Mouse (Mus musculus) spleen, adult 12 weeks (tissue): ENCODE measurements around the gene Clec4d.
"Not testable (repeated sequence)": the region's sequence is repeated elsewhere in the genome, so short reads cannot be mapped to it uniquely, and the experiment has no call there.

Source experiments
- DNase-seq: peaks from one replicate; pipeline ENCODE4 v3.0.0; 2022; ENCODE audit warnings: low spot score

Clec4d gene

GRCm38 (mm10) chr6:123261555-123262161 lies at the start of gene Clec4d:
Gene Clec4d (plus strand): TSS chr6:123262111.
- DNase-seq: no peak

- DNase-seq: no peak
Observed at GRCm38 (mm10) chr6:123227519-123228166, 34.3 kb upstream of the Clec4d start.

- no peak for DNase-seq
Observed at GRCm38 (mm10) chr6:123229644-123230043, 32.3 kb upstream of the Clec4d start, which contains the start of gene Clec4n. Gene Clec4n (plus strand): TSS chr6:123229843.

- no peak for DNase-seq
Observed at GRCm38 (mm10) chr6:123231149-123231548, 30.8 kb upstream of the Clec4d start.

GRCm38 (mm10) chr6:123237582-123237981 lies 24.3 kb upstream of the Clec4d start:
- DNase-seq: no peak

GRCm38 (mm10) chr6:123244201-123244600 lies 17.7 kb upstream of the Clec4d start:
- DNase-seq: no peak

GRCm38 (mm10) chr6:123248862-123249261 lies 13.0 kb upstream of the Clec4d start:
- DNase-seq: not testable (repeated sequence)

GRCm38 (mm10) chr6:123252735-123253134 lies 9.2 kb upstream of the Clec4d start:
- no peak for DNase-seq

GRCm38 (mm10) chr6:123258946-123259345 lies 3.0 kb upstream of the Clec4d start:
- DNase-seq: no peak

GRCm38 (mm10) chr6:123259889-123260603 lies 1.9 kb upstream of the Clec4d start:
- DNase-seq: no peak

GRCm38 (mm10) chr6:123260868-123261267 lies 1.0 kb upstream of the Clec4d start:
- no peak for DNase-seq

GRCm38 (mm10) chr6:123264194-123264593 lies 2.3 kb downstream of the Clec4d start:
- DNase-seq: no peak

GRCm38 (mm10) chr6:123265809-123266208 lies 3.9 kb downstream of the Clec4d start:
- DNase-seq: no peak

- DNase-seq: no peak
Observed at GRCm38 (mm10) chr6:123266945-123267344, 5.0 kb downstream of the Clec4d start.

- DNase-seq: no peak
Observed at GRCm38 (mm10) chr6:123279443-123279842, 17.5 kb downstream of the Clec4d start.

- DNase-seq: no peak
Observed at GRCm38 (mm10) chr6:123286311-123286710, 24.4 kb downstream of the Clec4d start.

GRCm38 (mm10) chr6:123288931-123289330 lies 27.0 kb downstream of the Clec4d start:
- no peak for DNase-seq

- no peak for DNase-seq
Observed at GRCm38 (mm10) chr6:123289753-123290152, 27.8 kb downstream of the Clec4d start, which contains the start of gene Clec4e. Gene Clec4e (minus strand): TSS chr6:123289870.

- peak; percentile 66 for DNase-seq
Observed at GRCm38 (mm10) chr6:123292751-123293400, 31.0 kb downstream of the Clec4d start.

- DNase-seq: peak; percentile 17
Observed at GRCm38 (mm10) chr6:123293509-123293908, 31.6 kb downstream of the Clec4d start.

GRCm38 (mm10) chr6:123296687-123297086 lies 34.8 kb downstream of the Clec4d start:
- no peak for DNase-seq

GRCm38 (mm10) chr6:123306315-123306714 lies 44.4 kb downstream of the Clec4d start:
- DNase-seq: not testable (repeated sequence)
